Mouse (Mus musculus): Measurements from ENCODE around the gene Rexo4. TPM values are rescaled to one million over a fixed set of nuclear protein-coding genes. Genes with fewer than 3 reads are reported as not detected.
A peak's percentile ranks its signal among the peaks of the same experiment; 100 is the strongest.

The Rexo4 gene
- polyA plus RNA-seq, 1 experiment from 2014 or later = 30.1 TPM

- peaks cover 8% of the 10 kb centered on the region for H3K4me1 ChIP-seq (replicated peaks; ENCODE audit: control insufficient read depth, insufficient read depth, low read length)
- H3K4me2 ChIP-seq (replicated peaks; ENCODE audit: low read depth) = peak overlapping the region; percentile 83
- H3K27ac ChIP-seq (ENCODE audit: low read depth, low read length) = no peak overlapping the region
- peaks cover 38% of the 10 kb centered on the region for H3K36me3 ChIP-seq (ENCODE audit: control insufficient read depth, insufficient read depth)
- peak overlapping the region; percentile 71 for H3K4me3 ChIP-seq (ENCODE audit: low read depth, low read length)
- H3K27me3 ChIP-seq (replicated peaks; ENCODE audit: control insufficient read depth, insufficient read depth, low read length) = no peaks in the 10 kb centered on the region
- no peaks in the 10 kb centered on the region for H3K9me3 ChIP-seq (ENCODE audit: control insufficient read depth)
- TF ChIP-seq CTCF (IDR thresholded peaks at IDR 0.05; ENCODE audit: low read depth) = peak; percentile 50
- H3K9ac ChIP-seq (ENCODE audit: low read depth, low read length) = peak overlapping the region; percentile 70
- no peak for ATAC-seq
Measured at GRCm38 (mm10) chr2:26909387-26909784, 54.8 kb downstream of the Rexo4 start.

GRCm38 (mm10) chr2:26908710-26909386 is 55.3 kb downstream of the Rexo4 start:
- peak overlapping the region; percentile 71; the same call in 1 of the 2 replicates for H3K4me3 ChIP-seq (ENCODE audit: low read depth, low read length)
- H3K36me3 ChIP-seq (ENCODE audit: control insufficient read depth, insufficient read depth) = peaks cover 32% of the 10 kb centered on the region
- H3K4me2 ChIP-seq (replicated peaks; ENCODE audit: low read depth) = peak overlapping the region; percentile 83
- H3K27ac ChIP-seq (ENCODE audit: low read depth, low read length) = no peak overlapping the region; the same call in 1 of the 2 replicates
- peak overlapping the region; percentile 70 for H3K9ac ChIP-seq (ENCODE audit: low read depth, low read length)
- no peaks in the 10 kb centered on the region for H3K9me3 ChIP-seq (ENCODE audit: control insufficient read depth)
- TF ChIP-seq CTCF (IDR thresholded peaks at IDR 0.05; ENCODE audit: low read depth) = no peak
- no peak for ATAC-seq
- no peaks in the 10 kb centered on the region for H3K27me3 ChIP-seq (replicated peaks; ENCODE audit: control insufficient read depth, insufficient read depth, low read length)
- WGBS = 44% methylated on average over 18 of the region's 18 CpGs
- H3K4me1 ChIP-seq (replicated peaks; ENCODE audit: control insufficient read depth, insufficient read depth, low read length) = peaks cover 8% of the 10 kb centered on the region

GRCm38 (mm10) chr2:26907109-26907508 is 57.1 kb downstream of the Rexo4 start:
- 34% methylated on average over 4 of the region's 4 CpGs for WGBS
- Histone ChIP-seq H3K4me3 (ENCODE audit: low read depth, low read length) (no peak overlapping the region), H3K9me3 (ENCODE audit: control insufficient read depth) (no peaks in the 10 kb centered on the region), H3K4me1 (replicated peaks; ENCODE audit: control insufficient read depth, insufficient read depth, low read length) (peaks cover 7% of the 10 kb centered on the region), H3K27ac (ENCODE audit: low read depth, low read length) (no peak overlapping the region), H3K4me2 (replicated peaks; ENCODE audit: low read depth) (no peak overlapping the region), H3K9ac (ENCODE audit: low read depth, low read length) (no peak overlapping the region), H3K27me3 (replicated peaks; ENCODE audit: control insufficient read depth, insufficient read depth, low read length) (no peaks in the 10 kb centered on the region), H3K36me3 (ENCODE audit: control insufficient read depth, insufficient read depth) (peaks cover 15% of the 10 kb centered on the region; the same call in 1 of the 2 replicates)
- no peak for ATAC-seq
- TF ChIP-seq CTCF (IDR thresholded peaks at IDR 0.05; ENCODE audit: low read depth) = peak; percentile 89

DNA sequence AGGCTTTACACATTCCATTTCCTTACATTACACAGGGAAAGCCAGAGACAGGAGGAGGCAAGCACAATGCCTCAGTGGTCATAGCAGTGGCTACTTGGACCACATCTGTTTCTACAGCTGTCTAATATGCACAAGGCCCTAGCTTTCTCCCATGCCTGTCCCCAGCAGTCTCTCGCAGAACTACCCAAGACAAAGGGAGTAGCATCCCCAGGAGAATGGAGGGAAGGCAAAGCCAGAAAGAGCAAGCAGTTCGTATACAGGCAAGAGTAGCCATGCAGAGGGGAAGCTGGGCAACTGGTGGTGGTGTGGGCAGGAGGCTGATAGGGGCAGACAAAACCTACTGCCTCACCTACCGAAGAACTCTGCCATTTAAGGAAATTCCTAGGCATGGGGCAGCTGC is 57.8 kb downstream of the Rexo4 start:
- Histone ChIP-seq H3K9me3 (ENCODE audit: control insufficient read depth) (no peaks in the 10 kb centered on the region), H3K27me3 (replicated peaks; ENCODE audit: control insufficient read depth, insufficient read depth, low read length) (no peaks in the 10 kb centered on the region), H3K36me3 (ENCODE audit: control insufficient read depth, insufficient read depth) (peaks cover 14% of the 10 kb centered on the region; the same call in 1 of the 2 replicates), H3K9ac (ENCODE audit: low read depth, low read length) (no peak overlapping the region), H3K4me3 (ENCODE audit: low read depth, low read length) (no peak overlapping the region), H3K27ac (ENCODE audit: low read depth, low read length) (no peak overlapping the region), H3K4me1 (replicated peaks; ENCODE audit: control insufficient read depth, insufficient read depth, low read length) (peaks cover 9% of the 10 kb centered on the region; the same call in 1 of the 2 replicates), H3K4me2 (replicated peaks; ENCODE audit: low read depth) (no peak overlapping the region)
- TF ChIP-seq CTCF (IDR thresholded peaks at IDR 0.05; ENCODE audit: low read depth) = no peak
- ATAC-seq = no peak
- 96% methylated on average over 3 of the region's 3 CpGs for whole genome bisulfite sequencing

DNA sequence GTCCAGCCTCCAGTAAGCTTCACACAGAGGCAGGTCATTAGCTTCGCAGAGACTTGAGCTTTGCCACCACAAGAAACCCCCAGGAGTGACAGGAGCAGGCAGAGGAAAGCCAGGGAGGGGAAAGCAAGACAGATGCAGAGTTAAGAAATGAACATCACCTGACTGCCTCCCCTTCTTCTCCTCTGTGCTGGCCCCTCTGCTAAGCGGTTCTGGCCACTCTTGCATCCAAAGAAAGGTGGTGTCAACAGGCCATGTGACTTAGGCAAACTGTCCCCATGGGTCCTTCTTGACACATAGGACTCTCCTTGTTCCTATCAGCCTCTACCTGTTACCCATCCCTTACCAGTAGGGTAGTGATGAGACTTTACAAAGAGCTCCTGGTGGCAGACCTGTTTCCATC is 58.2 kb downstream of the Rexo4 start:
- Histone ChIP-seq H3K4me3 (ENCODE audit: low read depth, low read length) (no peak overlapping the region), H3K9ac (ENCODE audit: low read depth, low read length) (no peak overlapping the region), H3K27me3 (replicated peaks; ENCODE audit: control insufficient read depth, insufficient read depth, low read length) (no peaks in the 10 kb centered on the region), H3K4me1 (replicated peaks; ENCODE audit: control insufficient read depth, insufficient read depth, low read length) (peaks cover 10% of the 10 kb centered on the region; the same call in 1 of the 2 replicates), H3K27ac (ENCODE audit: low read depth, low read length) (no peak overlapping the region), H3K36me3 (ENCODE audit: control insufficient read depth, insufficient read depth) (peaks cover 14% of the 10 kb centered on the region; the same call in 1 of the 2 replicates), H3K9me3 (ENCODE audit: control insufficient read depth) (no peaks in the 10 kb centered on the region), H3K4me2 (replicated peaks; ENCODE audit: low read depth) (no peak overlapping the region)
- WGBS = 90% methylated on average over 2 of the region's 2 CpGs
- ATAC-seq = no peak
- TF ChIP-seq CTCF (IDR thresholded peaks at IDR 0.05; ENCODE audit: low read depth) = no peak

Other genes starting within 250 kb of the Rexo4 start
- gene Abo, start 99.4 kb downstream of the Rexo4 start, polyA plus RNA-seq (2015; fragmentation: Nextera tagmentation; extraction: Ambion mirVana) = 0.07 TPM in 1 of 2 replicates, not detected in the other
- gene Surf6, start 61.5 kb downstream of the Rexo4 start, polyA plus RNA-seq (2015; fragmentation: Nextera tagmentation; extraction: Ambion mirVana) = 11.7 and 12.8 TPM in 2 replicates
- 19.8 and 20.2 TPM in 2 replicates for gene Med22, start 53.7 kb downstream of the Rexo4 start, polyA plus RNA-seq (2015; fragmentation: Nextera tagmentation; extraction: Ambion mirVana)
- gene Rpl7a, start 53.6 kb downstream of the Rexo4 start, polyA plus RNA-seq (2015; fragmentation: Nextera tagmentation; extraction: Ambion mirVana) = 407 and 410 TPM in 2 replicates
- 33.2 and 33.5 TPM in 2 replicates for gene Surf2, start 48.0 kb downstream of the Rexo4 start, polyA plus RNA-seq (2015; fragmentation: Nextera tagmentation; extraction: Ambion mirVana)
- 59.8 and 65.3 TPM in 2 replicates for gene Surf1, start 47.9 kb downstream of the Rexo4 start, polyA plus RNA-seq (2015; fragmentation: Nextera tagmentation; extraction: Ambion mirVana)
- 379 TPM in 2 replicates for gene Surf4, start 30.5 kb downstream of the Rexo4 start, polyA plus RNA-seq (2015; fragmentation: Nextera tagmentation; extraction: Ambion mirVana)
- 0.07 and 0.10 TPM in 2 replicates for gene Stkld1, start 30.3 kb downstream of the Rexo4 start, polyA plus RNA-seq (2015; fragmentation: Nextera tagmentation; extraction: Ambion mirVana)
- gene Adamts13, start 9.0 kb upstream of the Rexo4 start, polyA plus RNA-seq (2015; fragmentation: Nextera tagmentation; extraction: Ambion mirVana) = 0.20 and 0.22 TPM in 2 replicates
- gene Cacfd1, start 45.5 kb upstream of the Rexo4 start, polyA plus RNA-seq (2015; fragmentation: Nextera tagmentation; extraction: Ambion mirVana) = 41.5 and 42.8 TPM in 2 replicates
- 0.59 and 0.93 TPM in 2 replicates for gene Slc2a6, start 63.6 kb upstream of the Rexo4 start, polyA plus RNA-seq (2015; fragmentation: Nextera tagmentation; extraction: Ambion mirVana)
- gene Mymk, start 107.8 kb upstream of the Rexo4 start, polyA plus RNA-seq (2015; fragmentation: Nextera tagmentation; extraction: Ambion mirVana) = not detected in 2 replicates
- gene Adamtsl2, start 115.0 kb upstream of the Rexo4 start, polyA plus RNA-seq (2015; fragmentation: Nextera tagmentation; extraction: Ambion mirVana) = 1.0 and 1.3 TPM in 2 replicates
- 0.10 TPM in 2 replicates for gene Fam163b, start 178.1 kb upstream of the Rexo4 start, polyA plus RNA-seq (2015; fragmentation: Nextera tagmentation; extraction: Ambion mirVana)
- gene Dbh, start 200.8 kb upstream of the Rexo4 start, polyA plus RNA-seq (2015; fragmentation: Nextera tagmentation; extraction: Ambion mirVana) = 0.65 and 0.84 TPM in 2 replicates

All from intestine, postnatal 0 days (tissue).